Mouse (Mus musculus) lung, adult 2 months (tissue): ENCODE measurements at regions not wholly inside any gene's neighbourhood (a gene's known extent, or its start where the extent isn't known, plus 50 kb on each side); places are given as distances from the start of the nearest gene placed in this dataset.

Experiments
- CTCF ChIP-seq: fragments of 200-500 bp; IDR thresholded peaks from 2 replicates; pipeline ENCODE4 v1.5.1; 2011; ENCODE audit warnings: mild to moderate bottlenecking, low read length, control low read depth; ENCODE audit not compliant: insufficient read depth
- POLR2A ChIP-seq: fragments of 200-500 bp; IDR thresholded peaks from 2 replicates; pipeline ENCODE4 v1.6.1; 2011; ENCODE audit warnings: low read depth, mild to moderate bottlenecking, control low read depth, low read length, borderline replicate concordance; ENCODE audit errors: extremely low read depth

GRCm38 (mm10) chr5:133768856-133769255, 330.7 kb upstream of the Castor2 start:
- no peak for TF ChIP-seq CTCF
- no peak for TF ChIP-seq POLR2A
